Mouse (Mus musculus): ENCODE measurements at regions not wholly inside any gene's neighbourhood (a gene's known extent, or its start where the extent isn't known, plus 50 kb on each side); places are given as distances from the start of the nearest gene placed in this dataset.

DNA sequence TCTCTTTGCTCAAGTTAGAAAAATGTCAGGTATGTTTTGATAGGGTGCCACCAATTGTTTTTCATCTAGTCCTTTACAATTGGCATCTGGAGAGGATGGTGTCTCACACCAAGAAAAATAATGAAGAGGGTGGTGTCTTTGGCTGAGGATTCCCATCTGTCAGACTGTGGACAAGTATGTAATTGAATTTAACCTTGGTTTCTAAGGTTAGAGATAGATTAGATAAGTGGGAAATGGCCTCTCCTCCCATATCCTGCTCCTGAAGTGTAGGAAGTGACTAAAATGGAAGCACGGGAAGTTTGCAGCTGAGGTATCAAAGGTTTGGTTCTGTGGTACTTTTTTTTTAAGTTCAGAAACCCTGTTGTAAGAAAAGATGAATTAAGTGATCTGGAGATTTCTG, 98.0 kb upstream of the Emcn start:
- TF ChIP-seq POLR2A (IDR thresholded peaks at IDR 0.05; ENCODE audit: borderline replicate concordance, extremely low read depth, insufficient read depth, insufficient read length, poor library complexity, severe bottlenecking) (no peak), CTCF (IDR thresholded peaks at IDR 0.05; ENCODE audit: borderline replicate concordance, extremely low read depth, insufficient read depth, insufficient read length) (no peak)

Measured in brain, embryonic 14.5 days (tissue).